Comparison of ENCODE assay signal across 7 mouse cellular contexts in genomic region chr3:83797828-83798227, GRCm38 (mm10). TPM values are rescaled to one million over a fixed set of nuclear protein-coding genes. Genes with fewer than 3 reads are reported as not detected.
DNase-seq lines count a peak whose midpoint lies in the region; ATAC-seq lines count a peak whose summit lies in the region.

No protein-coding gene starts in this region.

- H3K36me3 ChIP-seq in hindbrain, embryonic 15.5 days, result no peaks in the 10 kb centered on the region
- H3K36me3 ChIP-seq in midbrain, embryonic 12.5 days, result no peaks in the 10 kb centered on the region

- intact Hi-C loops in left cerebral cortex, postnatal 36 days (cut with DNase I), result loop anchor here (1.0 kb wide), 1 partner anchor 101 kb away; no protein-coding TSS in a partner anchor

- no peak overlapping the region for H3K27ac ChIP-seq in hindbrain, embryonic 15.5 days (replicated peaks)
- no peak overlapping the region for H3K27ac ChIP-seq in midbrain, embryonic 12.5 days (replicated peaks)

- H3K9ac ChIP-seq in hindbrain, embryonic 15.5 days, result no peak overlapping the region
- no peak overlapping the region for H3K9ac ChIP-seq in midbrain, embryonic 12.5 days (replicated peaks)

- H3K4me1 ChIP-seq in hindbrain, embryonic 15.5 days (replicated peaks), result no peaks in the 10 kb centered on the region
- H3K4me1 ChIP-seq in midbrain, embryonic 12.5 days, result no peaks in the 10 kb centered on the region

- H3K27me3 ChIP-seq in hindbrain, embryonic 15.5 days, result no peaks in the 10 kb centered on the region
- no peaks in the 10 kb centered on the region for H3K27me3 ChIP-seq in midbrain, embryonic 12.5 days

- no peak overlapping the region for H3K4me2 ChIP-seq in hindbrain, embryonic 15.5 days
- no peak overlapping the region for H3K4me2 ChIP-seq in midbrain, embryonic 12.5 days (replicated peaks)

- DNase-seq in T-cell, adult 2 months (ENCODE audit: low spot score), result peak; percentile 45
- DNase-seq in cerebellum, adult 8-10 months, result peak; percentile 4
- peak; percentile 43 to 47 for DNase-seq in frontal cortex, postnatal 36 days (ENCODE audit: low spot score in 2 of 2)
- DNase-seq in left cerebral cortex, postnatal 36 days (ENCODE audit: low spot score in 2 of 2), result peak; percentile 51 to 57
- DNase-seq in spleen, postnatal 36 days (ENCODE audit: low spot score in 2 of 2), result peak; percentile 53 to 61

- 7% methylated on average over 10 of the region's 10 CpGs for WGBS in hindbrain, embryonic 15.5 days
- 7% methylated on average over 10 of the region's 10 CpGs for WGBS in midbrain, embryonic 12.5 days

- 0 out of 2 replicates have a peak, but pooled peaks have one; percentile 30 for ATAC-seq in hindbrain, embryonic 15.5 days (ENCODE audit: low FRiP score, low read depth)
- peak; percentile 44 for ATAC-seq in midbrain, embryonic 12.5 days (ENCODE audit: low FRiP score, low read depth)

- no peaks in the 10 kb centered on the region for H3K9me3 ChIP-seq in hindbrain, embryonic 15.5 days
- H3K9me3 ChIP-seq in midbrain, embryonic 12.5 days, result peaks cover 6% of the 10 kb centered on the region; the same call in 1 of the 2 replicates

- no peak overlapping the region for H3K4me3 ChIP-seq in hindbrain, embryonic 15.5 days
- H3K4me3 ChIP-seq in midbrain, embryonic 12.5 days, result no peak overlapping the region

RNA-seq across cellular contexts. Expression of gene Sfrp2, which starts 31.7 kb away (rescaled TPM):
- polyA plus RNA-seq in hindbrain, embryonic 15.5 days (2015; fragmentation: Nextera tagmentation; extraction: Ambion mirVana), result 52.4 and 53.7 TPM in 2 replicates
- total RNA-seq in left cerebral cortex, postnatal 36 days (2021), result 1 to 10 TPM; 1.9 to 2.5 TPM
- 88.5 and 92.4 TPM in 2 replicates for polyA plus RNA-seq in midbrain, embryonic 12.5 days (2016; fragmentation: Nextera tagmentation; extraction: Ambion mirVana)

RNA-seq across cellular contexts. Expression of gene Tlr2, which starts 43.7 kb away (rescaled TPM):
- polyA plus RNA-seq in hindbrain, embryonic 15.5 days (2015; fragmentation: Nextera tagmentation; extraction: Ambion mirVana), result 1.2 TPM in 2 replicates
- total RNA-seq in left cerebral cortex, postnatal 36 days (2021), result under 1 TPM; 0.64 to 0.68 TPM
- polyA plus RNA-seq in midbrain, embryonic 12.5 days (2016; fragmentation: Nextera tagmentation; extraction: Ambion mirVana), result 0.84 and 1.1 TPM in 2 replicates

Comparison
In these comparisons a context has a peak if more than half of its experiments do, and no peak if none do; other contexts are left out.
1. DNase-seq: peak in every context shown above with its lines; median percentile 57 in spleen, postnatal 36 days; 54 in left cerebral cortex, postnatal 36 days; 45 in T-cell, adult 2 months; 45 in frontal cortex, postnatal 36 days; 4 in cerebellum, adult 8-10 months.